8 mouse cellular contexts compared by ENCODE assay signal in genomic region chr4:119195582-119196320, GRCm38 (mm10). TPM values are rescaled to one million over a fixed set of nuclear protein-coding genes. Genes with fewer than 3 reads are reported as not detected.
DNase-seq lines count a peak whose midpoint lies in the region; ATAC-seq and TF ChIP-seq lines count a peak whose summit lies in the region.

No protein-coding gene starts in this region.

- no peak for TF ChIP-seq CTCF in spleen, adult 2 months (IDR thresholded peaks at IDR 0.05; ENCODE audit: extremely low read depth, insufficient read depth, insufficient read length, insufficient replicate concordance)
- TF ChIP-seq CTCF in intestine, postnatal 0 days (IDR thresholded peaks at IDR 0.05; ENCODE audit: low read depth) = no peak

- peak overlapping the region; percentile 72 for H3K4me2 ChIP-seq in intestine, postnatal 0 days (replicated peaks; ENCODE audit: low read depth)
- H3K4me2 ChIP-seq in midbrain, embryonic 16.5 days (ENCODE audit: low read length) = peak overlapping the region; percentile 76

- H3K9ac ChIP-seq in intestine, postnatal 0 days (ENCODE audit: low read depth, low read length) = peak overlapping the region; percentile 61
- H3K9ac ChIP-seq in midbrain, embryonic 16.5 days (ENCODE audit: low read depth, low read length) = peak overlapping the region; percentile 64

- peak overlapping the region; percentile 84 for H3K4me3 ChIP-seq in spleen, adult 2 months (ENCODE audit: extremely low read depth, insufficient read depth, insufficient read length)
- H3K4me3 ChIP-seq in intestine, postnatal 0 days (ENCODE audit: low read depth, low read length) = peak overlapping the region; percentile 88
- peak overlapping the region; percentile 52 for H3K4me3 ChIP-seq in midbrain, embryonic 16.5 days (ENCODE audit: low read depth, low read length)

- no peaks in the 10 kb centered on the region for H3K9me3 ChIP-seq in intestine, postnatal 0 days (ENCODE audit: control insufficient read depth)
- no peaks in the 10 kb centered on the region for H3K9me3 ChIP-seq in midbrain, embryonic 16.5 days (replicated peaks; ENCODE audit: control insufficient read depth, low read length, poor library complexity, severe bottlenecking)

- H3K4me1 ChIP-seq in spleen, adult 2 months (ENCODE audit: control insufficient read depth, insufficient read depth, insufficient read length) = peaks cover 6% of the 10 kb centered on the region; the same call in 1 of the 2 replicates
- H3K4me1 ChIP-seq in intestine, postnatal 0 days (replicated peaks; ENCODE audit: control insufficient read depth, insufficient read depth, low read length) = 0 out of 2 replicates have a peak, but pooled peaks cover 3% of the 10 kb centered on the region
- peaks cover 21% of the 10 kb centered on the region for H3K4me1 ChIP-seq in midbrain, embryonic 16.5 days (ENCODE audit: control insufficient read depth, insufficient read depth, low read length)

- TF ChIP-seq POLR2A in spleen, adult 2 months (IDR thresholded peaks at IDR 0.05; ENCODE audit: low read depth, low read length) = no peak

- H3K36me3 ChIP-seq in spleen, adult 2 months (ENCODE audit: control insufficient read depth, insufficient read depth, low read length) = 0 out of 2 replicates have a peak, but pooled peaks cover under 1% of the 10 kb centered on the region
- no peaks in the 10 kb centered on the region for H3K36me3 ChIP-seq in intestine, postnatal 0 days (ENCODE audit: control insufficient read depth, insufficient read depth)
- peaks cover under 1% of the 10 kb centered on the region; the same call in 1 of the 2 replicates for H3K36me3 ChIP-seq in midbrain, embryonic 16.5 days (ENCODE audit: control insufficient read depth, insufficient read depth, low read length)

- peak overlapping the region; percentile 32; the same call in 1 of the 2 replicates for H3K27ac ChIP-seq in spleen, adult 2 months (ENCODE audit: insufficient read depth, low read length)
- peak overlapping the region; percentile 36; the same call in 1 of the 2 replicates for H3K27ac ChIP-seq in intestine, postnatal 0 days (ENCODE audit: low read depth, low read length)
- H3K27ac ChIP-seq in midbrain, embryonic 16.5 days (ENCODE audit: low read length) = peak overlapping the region; percentile 86

- H3K27me3 ChIP-seq in spleen, adult 2 months (ENCODE audit: control insufficient read depth, insufficient read depth, low read length) = no peaks in the 10 kb centered on the region
- H3K27me3 ChIP-seq in intestine, postnatal 0 days (replicated peaks; ENCODE audit: control insufficient read depth, insufficient read depth, low read length) = no peaks in the 10 kb centered on the region
- H3K27me3 ChIP-seq in midbrain, embryonic 16.5 days (ENCODE audit: control insufficient read depth, insufficient read depth, low read depth, low read length) = no peaks in the 10 kb centered on the region

- DNase-seq in cerebellum, postnatal 36 days = no peak
- DNase-seq in spleen, adult 2 months (ENCODE audit: low read depth in 1 of 2, low spot score in 2 of 2) = peak in 1 of 2 experiments; percentile 18
- DNase-seq in spleen, postnatal 10 days (ENCODE audit: low spot score in 2 of 2) = no peak
- no peak for DNase-seq in layer of hippocampus, postnatal 36 days
- no peak for DNase-seq in right cerebral cortex, postnatal 14 days

- peak; percentile 59 for ATAC-seq in cerebellum, adult (ENCODE audit: insufficient number of reproducible peaks, low FRiP score, low TSS enrichment)
- ATAC-seq in intestine, postnatal 0 days = no peak; the same call in 1 of the 2 replicates
- peak; percentile 20 for ATAC-seq in midbrain, embryonic 16.5 days

- 24% methylated on average over 18 of the region's 18 CpGs for WGBS in spleen, adult 2 months
- WGBS in intestine, postnatal 0 days = 13% methylated on average over 18 of the region's 18 CpGs
- 3% methylated on average over 18 of the region's 18 CpGs for WGBS in midbrain, embryonic 16.5 days

RNA-seq across cellular contexts. Expression of gene Svbp, which starts 0.6 kb away (rescaled TPM):
- polyA plus RNA-seq in spleen, adult 2 months (2012; rRNA removed) = 23.0 and 24.8 TPM in 2 replicates
- 88.1 and 91.6 TPM in 2 replicates for polyA plus RNA-seq in intestine, postnatal 0 days (2015; fragmentation: Nextera tagmentation; extraction: Ambion mirVana)
- 220 and 230 TPM in 2 replicates for polyA plus RNA-seq in midbrain, embryonic 16.5 days (2015; fragmentation: Nextera tagmentation; extraction: Ambion mirVana)
- 10 to 100 TPM; 16.3 to 19.8 TPM for total RNA-seq in layer of hippocampus, postnatal 36 days (2021)

RNA-seq across cellular contexts. Expression of gene Ermap, which starts 5.9 kb away (rescaled TPM):
- polyA plus RNA-seq in spleen, adult 2 months (2012; rRNA removed) = 52.3 and 53.8 TPM in 2 replicates
- 0.05 and 0.18 TPM in 2 replicates for polyA plus RNA-seq in intestine, postnatal 0 days (2015; fragmentation: Nextera tagmentation; extraction: Ambion mirVana)
- 0.14 and 0.52 TPM in 2 replicates for polyA plus RNA-seq in midbrain, embryonic 16.5 days (2015; fragmentation: Nextera tagmentation; extraction: Ambion mirVana)
- under 1 TPM; 0.28 to 0.32 TPM for total RNA-seq in layer of hippocampus, postnatal 36 days (2021)

RNA-seq across cellular contexts. Expression of gene Zfp691, which starts 21.8 kb away (rescaled TPM):
- polyA plus RNA-seq in spleen, adult 2 months (2012; rRNA removed) = 10.2 and 10.4 TPM in 2 replicates
- 3.4 and 3.6 TPM in 2 replicates for polyA plus RNA-seq in intestine, postnatal 0 days (2015; fragmentation: Nextera tagmentation; extraction: Ambion mirVana)
- polyA plus RNA-seq in midbrain, embryonic 16.5 days (2015; fragmentation: Nextera tagmentation; extraction: Ambion mirVana) = 4.0 and 6.1 TPM in 2 replicates
- total RNA-seq in layer of hippocampus, postnatal 36 days (2021) = 1 to 10 TPM; 6.7 to 8.2 TPM

RNA-seq across cellular contexts. Expression of gene Tmem269, which starts 22.3 kb away (rescaled TPM):
- polyA plus RNA-seq in spleen, adult 2 months (2012; rRNA removed) = 0.06 and 0.07 TPM in 2 replicates
- 0.10 and 0.12 TPM in 2 replicates for polyA plus RNA-seq in intestine, postnatal 0 days (2015; fragmentation: Nextera tagmentation; extraction: Ambion mirVana)
- 0.26 and 0.44 TPM in 2 replicates for polyA plus RNA-seq in midbrain, embryonic 16.5 days (2015; fragmentation: Nextera tagmentation; extraction: Ambion mirVana)
- total RNA-seq in layer of hippocampus, postnatal 36 days (2021) = 1 to 10 TPM in 1 of 2 experiments, under 1 TPM in 1; 0.56 to 1.1 TPM

RNA-seq across cellular contexts. Expression of gene AU022252, which starts 36.8 kb away (rescaled TPM):
- 2.3 and 2.7 TPM in 2 replicates for polyA plus RNA-seq in spleen, adult 2 months (2012; rRNA removed)
- 15.0 and 15.1 TPM in 2 replicates for polyA plus RNA-seq in intestine, postnatal 0 days (2015; fragmentation: Nextera tagmentation; extraction: Ambion mirVana)
- 22.6 and 26.0 TPM in 2 replicates for polyA plus RNA-seq in midbrain, embryonic 16.5 days (2015; fragmentation: Nextera tagmentation; extraction: Ambion mirVana)
- 10 to 100 TPM; 35.0 TPM for total RNA-seq in layer of hippocampus, postnatal 36 days (2021)

Comparison
In these comparisons a context has a peak if more than half of its experiments do, and no peak if none do; other contexts are left out.
1. H3K27ac ChIP-seq: peak in every context shown above with its lines; median percentile 86 in midbrain, embryonic 16.5 days; 36 in intestine, postnatal 0 days; 32 in spleen, adult 2 months.
2. RNA of gene Ermap, which starts 5.9 kb away (polyA plus RNA-seq): 52.3 to 53.8 TPM in spleen, adult 2 months; 0.05 to 0.18 TPM in intestine, postnatal 0 days and 0.14 to 0.52 TPM in midbrain, embryonic 16.5 days; every median in the first group is over 10 times any median in the second.
3. Peak in every context shown above with its lines, with median percentiles within 50 percentile points of each other: H3K4me3 ChIP-seq.